Mouse (Mus musculus): ENCODE data around the gene Crybg1.

GRCm38 (mm10) chr10:43910873-43911142, 237.8 kb downstream of the Crybg1 start:
- TF ChIP-seq CTCF (IDR thresholded peaks at IDR 0.05; ENCODE audit: extremely low read depth, insufficient read depth, low read length) (no peak), POLR2A (IDR thresholded peaks at IDR 0.05; ENCODE audit: extremely low read depth, insufficient read depth, low read length) (no peak)

Data from cortical plate, adult 2 months (tissue).